Mouse (Mus musculus) ovary, postnatal 10 days (tissue): ENCODE measurements around the gene Socs7.

Source experiments
- DNase-seq: peaks from one replicate; pipeline ENCODE4 v3.0.0; 2022; ENCODE audit warnings: low spot score

The Socs7 gene

DNA sequence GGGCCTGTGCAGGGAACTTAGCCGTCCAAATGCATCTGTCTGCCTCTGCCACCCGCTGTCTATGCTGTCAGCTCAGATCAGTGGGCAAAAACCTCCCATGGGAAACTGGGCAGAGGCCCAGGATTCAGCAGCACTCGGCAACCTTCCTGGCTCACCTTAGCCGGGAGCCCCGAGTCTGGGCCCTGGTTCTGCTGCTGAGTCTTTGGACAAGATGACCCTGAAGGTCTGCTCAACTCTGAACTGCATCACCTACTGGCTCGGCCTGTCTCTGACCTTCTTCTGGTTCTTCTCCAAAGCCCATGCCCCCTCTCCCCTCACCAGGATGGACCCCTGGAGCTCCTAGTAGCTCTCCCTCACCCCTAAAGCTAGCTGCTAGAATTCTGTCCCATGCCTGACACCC, 83.2 kb downstream of the Socs7 start:
- DNase-seq, result no peak

DNA sequence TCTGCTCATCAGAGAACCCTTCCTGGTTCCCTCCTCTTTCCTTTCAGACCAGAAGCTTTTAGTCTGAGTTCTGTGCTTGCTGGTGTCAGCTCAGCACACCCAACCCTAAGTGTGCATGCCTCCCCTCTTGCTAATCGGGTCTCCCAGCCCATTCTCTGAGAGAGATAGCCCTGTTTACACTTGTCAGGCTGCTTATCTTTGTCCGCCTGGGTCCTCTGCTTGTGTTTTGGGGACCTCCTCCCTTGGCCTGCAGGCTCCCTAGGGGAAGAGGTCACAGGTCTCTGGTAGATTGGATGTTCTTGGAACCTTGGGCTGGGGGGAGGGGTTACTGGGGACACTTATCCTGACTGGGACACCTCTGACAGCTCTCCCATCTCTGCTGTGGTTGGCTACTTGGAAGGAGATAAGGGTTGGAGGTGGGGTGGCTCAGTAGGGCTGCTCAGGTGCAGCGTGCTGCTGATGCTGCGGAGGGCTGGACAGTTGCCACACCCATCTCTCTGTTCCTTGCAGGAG, 83.7 kb downstream of the Socs7 start:
- DNase-seq, result no peak

DNA sequence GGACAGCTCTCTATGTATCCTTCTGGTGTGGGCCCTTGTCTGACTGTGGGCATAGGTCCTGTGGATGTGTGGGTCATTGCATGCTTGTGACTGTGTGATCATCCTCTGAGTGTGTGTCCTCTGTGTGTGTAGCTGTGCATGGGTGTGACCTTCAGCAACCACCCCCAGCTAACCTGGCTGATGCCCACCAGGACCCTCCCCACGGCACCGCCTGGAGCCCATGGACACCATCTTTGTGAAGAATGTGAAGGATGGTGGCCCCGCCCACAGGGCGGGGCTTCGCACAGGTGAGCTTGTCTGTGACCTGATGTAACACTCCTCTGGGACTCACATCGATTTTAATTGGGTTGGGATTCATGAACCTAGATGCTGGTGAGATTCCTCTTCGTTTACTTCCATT, 85.6 kb downstream of the Socs7 start:
- DNase-seq, result no peak
